Mouse (Mus musculus) thymus, adult 2 months (tissue): ENCODE data around the gene Car8. TPM values are rescaled to one million over a fixed set of nuclear protein-coding genes. Genes with fewer than 3 reads are reported as not detected.
"Not testable (repeated sequence)": the region's sequence is repeated elsewhere in the genome, so short reads cannot be mapped to it uniquely, and the experiment has no call there.

Experiments
- DNase-seq: peaks from one replicate; pipeline ENCODE4 v3.0.0; 2021
- H3K27ac ChIP-seq: fragments of 200-500 bp; 2 replicates; pipeline ENCODE4 v1.5.1; 2012; ENCODE audit warnings: low read length, control low read depth; ENCODE audit not compliant: control insufficient read depth, insufficient read depth
- H3K27me3 ChIP-seq: fragments of 200-500 bp; 2 replicates; pipeline ENCODE4 v1.6.1; 2012; ENCODE audit warnings: mild to moderate bottlenecking, low read length, moderate library complexity, mixed read lengths; ENCODE audit not compliant: control insufficient read depth, insufficient read depth
- H3K36me3 ChIP-seq: fragments of 200-500 bp; 2 replicates; pipeline ENCODE4 v1.6.1; 2012; ENCODE audit warnings: mild to moderate bottlenecking, low read length, moderate library complexity; ENCODE audit not compliant: control insufficient read depth, insufficient read depth
- H3K4me1 ChIP-seq: fragments of 200-500 bp; replicated peaks from 2 replicates; pipeline ENCODE4 v1.6.1; 2012; ENCODE audit warnings: low read length; ENCODE audit not compliant: control insufficient read depth, insufficient read depth
- H3K4me3 ChIP-seq: fragments of 200-500 bp; 2 replicates; pipeline ENCODE4 v1.5.1; 2012; ENCODE audit warnings: mild to moderate bottlenecking, low read length, control low read depth, moderate library complexity; ENCODE audit not compliant: control insufficient read depth, insufficient read depth
- CTCF ChIP-seq: fragments of 200-500 bp; IDR thresholded peaks from 2 replicates; pipeline ENCODE4 v1.5.1; 2012; ENCODE audit warnings: mild to moderate bottlenecking, control low read depth, low read length, moderate library complexity, borderline replicate concordance; ENCODE audit not compliant: control insufficient read depth, poor library complexity, insufficient read depth; ENCODE audit errors: extremely low read depth
- POLR2A ChIP-seq: fragments of 200-500 bp; IDR thresholded peaks from 2 replicates; pipeline ENCODE4 v1.6.1; 2012; ENCODE audit warnings: mild to moderate bottlenecking, low read length, control low read depth, moderate library complexity; ENCODE audit not compliant: control insufficient read depth, poor library complexity, insufficient read depth; ENCODE audit errors: extremely low read depth
- WGBS: fragments of 180-500 bp; shearing (Covaris S2); methylation state at CpG from one replicate; pipeline ENCODE4 v1.1.7; 2018; 5-methylcytosine and 5-hydroxymethylcytosine counted together
- polyA plus RNA-seq: library from polyadenylated mRNA; depleted of rRNA; stranded (reverse); fragments of >200 nt; gene quantifications from 2 replicates; pipeline ENCODE4 v1.2.3, GENCODE M21; 2012

The Car8 gene
- polyA plus RNA-seq, 1 experiment = 0.35 TPM

GRCm38 (mm10) chr4:8154589-8155198 is 84.1 kb downstream of the Car8 start:
- DNase-seq = no peak
- TF ChIP-seq CTCF (no peak), POLR2A (no peak)
- WGBS = 91% methylated on average over 6 of the region's 6 CpGs

DNA sequence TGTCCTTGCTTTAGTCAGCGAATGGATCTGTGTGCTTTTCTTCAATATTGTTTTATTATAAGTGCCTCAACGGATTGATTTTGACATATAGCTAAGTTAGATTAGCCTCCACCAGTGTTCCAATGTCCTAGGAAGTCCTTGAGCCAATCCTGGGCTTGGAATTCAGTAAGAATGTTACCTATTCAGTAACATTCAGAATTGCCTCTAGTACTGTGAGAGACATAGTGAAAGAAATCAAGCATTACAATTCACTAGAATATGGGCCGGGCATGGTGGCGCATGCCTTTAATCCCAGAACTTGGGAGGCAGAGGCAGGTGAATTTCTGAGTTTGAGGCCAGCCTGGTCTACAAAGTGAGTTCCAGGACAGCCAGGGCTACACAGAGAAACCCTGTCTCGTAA is 84.9 kb downstream of the Car8 start:
- not testable (repeated sequence) for H3K4me1 ChIP-seq, H3K27me3 ChIP-seq, H3K27ac ChIP-seq, DNase-seq, H3K4me3 ChIP-seq, H3K36me3 ChIP-seq
- 95% methylated on average over 5 of the region's 5 CpGs for WGBS

More at GRCm38 (mm10) chr4:8154589-8155198, 84.1 kb downstream of the Car8 start:
- no peak overlapping the region for H3K4me3 ChIP-seq
- no peaks in the 10 kb centered on the region for H3K4me1 ChIP-seq
- no peaks in the 10 kb centered on the region for H3K36me3 ChIP-seq
- H3K27me3 ChIP-seq = no peaks in the 10 kb centered on the region
- H3K27ac ChIP-seq = no peak overlapping the region

GRCm38 (mm10) chr4:8137403-8137802 is 101.4 kb downstream of the Car8 start:
- Histone ChIP-seq H3K4me1 (no peaks in the 10 kb centered on the region), H3K27ac (no peak overlapping the region), H3K36me3 (no peaks in the 10 kb centered on the region), H3K27me3 (no peaks in the 10 kb centered on the region), H3K4me3 (no peak overlapping the region)
- TF ChIP-seq CTCF (no peak), POLR2A (no peak)
- WGBS = 96% methylated on average over 2 of the region's 2 CpGs
- no peak for DNase-seq

DNA sequence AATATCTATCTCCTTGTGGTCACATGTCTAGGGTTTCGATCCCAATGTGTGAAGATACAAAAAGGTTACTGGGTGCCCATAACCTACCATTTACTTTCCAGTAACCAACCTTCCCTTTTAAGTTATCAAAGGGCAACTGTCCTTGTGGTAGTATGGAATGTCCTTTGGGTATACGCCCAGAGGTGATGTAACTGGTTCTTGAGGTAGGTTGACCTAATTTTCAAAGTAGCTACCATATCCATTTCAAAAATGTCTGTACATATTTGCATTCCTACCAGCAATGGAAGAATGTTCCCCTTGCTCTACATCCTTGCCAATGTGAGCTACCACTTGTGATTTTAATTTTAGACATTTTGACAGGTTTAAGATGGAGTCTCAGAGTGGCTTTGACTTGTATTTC is 106.8 kb downstream of the Car8 start:
- TF ChIP-seq CTCF = no peak
- TF ChIP-seq POLR2A = no peak
- H3K27ac ChIP-seq = no peak overlapping the region
- DNase-seq = no peak
- H3K36me3 ChIP-seq = no peaks in the 10 kb centered on the region
- no peaks in the 10 kb centered on the region for H3K4me1 ChIP-seq
- WGBS = 97% methylated on average over 2 of the region's 2 CpGs
- H3K4me3 ChIP-seq = no peak overlapping the region
- no peaks in the 10 kb centered on the region for H3K27me3 ChIP-seq

DNA sequence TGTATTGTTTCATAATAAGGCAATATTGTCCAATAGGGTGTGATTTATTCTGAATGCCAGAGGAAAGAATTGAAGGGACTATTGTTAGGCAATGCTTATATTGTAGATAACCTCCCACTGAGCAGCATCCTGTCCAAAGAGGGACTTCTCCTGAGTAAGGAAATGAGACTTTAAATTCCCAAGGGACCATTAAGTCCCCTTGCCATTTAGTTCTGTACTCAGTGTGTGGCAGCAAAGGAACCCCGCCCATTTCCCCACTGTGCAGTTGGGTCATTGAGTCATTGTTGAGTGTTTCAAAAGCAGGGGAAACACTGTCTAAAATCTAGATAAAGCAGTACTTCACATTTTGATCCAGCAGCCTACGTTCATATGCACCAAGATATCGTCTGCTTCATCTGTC is 125.3 kb downstream of the Car8 start:
- Histone ChIP-seq H3K27me3 (no peaks in the 10 kb centered on the region), H3K4me3 (no peak overlapping the region), H3K27ac (no peak overlapping the region), H3K36me3 (no peaks in the 10 kb centered on the region), H3K4me1 (no peaks in the 10 kb centered on the region)
- no peak for DNase-seq
- 94% methylated on average over 3 of the region's 3 CpGs for WGBS
- no peak for TF ChIP-seq POLR2A
- no peak for TF ChIP-seq CTCF

- Histone ChIP-seq H3K36me3 (no peaks in the 10 kb centered on the region), H3K27ac (no peak overlapping the region), H3K4me1 (no peaks in the 10 kb centered on the region), H3K27me3 (no peaks in the 10 kb centered on the region), H3K4me3 (no peak overlapping the region)
- TF ChIP-seq CTCF = no peak
- TF ChIP-seq POLR2A = no peak
- 95% methylated on average over 3 of the region's 3 CpGs for WGBS
- no peak for DNase-seq
Observed at GRCm38 (mm10) chr4:8111891-8112290, 127.0 kb downstream of the Car8 start.

- DNase-seq = no peak
- H3K4me1 ChIP-seq = no peaks in the 10 kb centered on the region
- WGBS = 96% methylated on average over 16 of the region's 16 CpGs
- H3K36me3 ChIP-seq = no peaks in the 10 kb centered on the region
- no peak overlapping the region for H3K4me3 ChIP-seq
- TF ChIP-seq POLR2A (no peak), CTCF (no peak)
- no peaks in the 10 kb centered on the region for H3K27me3 ChIP-seq
- H3K27ac ChIP-seq = no peak overlapping the region
Observed at GRCm38 (mm10) chr4:8109906-8110567, 128.8 kb downstream of the Car8 start.
